Mouse (Mus musculus): ENCODE measurements around the gene Sdhb.

The Sdhb gene

DNA sequence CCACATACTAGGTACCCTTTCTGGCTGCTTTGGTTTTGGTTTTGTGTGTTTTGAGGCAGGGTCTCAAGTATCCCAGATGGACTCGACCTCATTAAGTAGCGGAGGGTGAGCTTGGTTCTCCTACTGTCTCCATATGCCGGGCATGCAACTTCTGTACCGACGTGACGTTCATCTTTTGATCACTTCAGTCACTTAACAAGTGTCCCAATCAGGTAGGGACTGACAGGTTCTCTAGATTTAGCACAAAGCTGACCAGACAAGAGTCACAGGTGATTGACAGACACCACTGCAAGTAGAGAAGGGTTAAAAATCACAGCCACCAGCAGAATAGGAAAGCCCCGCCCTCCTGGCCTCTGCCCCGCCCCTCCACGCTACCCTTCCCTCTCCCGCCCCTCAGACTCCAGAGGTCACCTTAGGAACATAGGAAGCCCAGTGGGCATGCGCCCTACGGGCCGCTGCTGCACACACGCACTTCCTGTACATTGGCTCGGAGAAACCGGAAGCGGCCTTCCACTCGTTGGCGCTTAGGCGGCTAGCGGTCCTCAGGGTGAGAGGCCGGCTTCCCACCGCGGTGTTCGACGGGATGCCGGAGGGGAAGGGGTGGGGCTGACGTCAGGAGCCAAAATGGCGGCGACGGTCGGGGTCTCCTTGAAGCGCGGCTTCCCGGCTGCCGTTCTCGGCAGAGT is at the start of gene Sdhb:
Gene Sdhb, plus strand, starts transcription at position 423 of the 686 bp plus-strand sequence.
- peak; percentile 96 for DNase-seq (ENCODE audit: low spot score)

DNA sequence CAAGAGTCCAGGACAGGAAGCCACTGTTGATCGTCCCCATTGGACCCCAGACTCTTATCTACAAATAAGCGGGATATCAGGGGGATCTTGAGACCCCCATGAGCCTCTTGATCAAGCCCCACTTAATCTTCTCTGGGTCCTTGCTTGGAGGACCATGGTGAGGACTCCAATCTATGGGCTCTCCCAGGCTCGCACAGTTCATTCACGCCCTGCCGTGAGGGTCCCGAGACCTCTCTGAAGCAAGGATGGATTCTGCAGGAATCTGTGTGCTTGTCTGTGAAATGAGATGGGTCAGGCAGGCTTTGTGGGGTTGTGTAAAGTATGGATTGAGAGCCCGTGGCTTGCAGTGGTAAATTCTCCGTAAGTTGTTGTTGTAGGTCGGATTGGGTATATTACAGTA is 49.6 kb upstream of the Sdhb start:
- DNase-seq (ENCODE audit: low spot score), result no peak

DNA sequence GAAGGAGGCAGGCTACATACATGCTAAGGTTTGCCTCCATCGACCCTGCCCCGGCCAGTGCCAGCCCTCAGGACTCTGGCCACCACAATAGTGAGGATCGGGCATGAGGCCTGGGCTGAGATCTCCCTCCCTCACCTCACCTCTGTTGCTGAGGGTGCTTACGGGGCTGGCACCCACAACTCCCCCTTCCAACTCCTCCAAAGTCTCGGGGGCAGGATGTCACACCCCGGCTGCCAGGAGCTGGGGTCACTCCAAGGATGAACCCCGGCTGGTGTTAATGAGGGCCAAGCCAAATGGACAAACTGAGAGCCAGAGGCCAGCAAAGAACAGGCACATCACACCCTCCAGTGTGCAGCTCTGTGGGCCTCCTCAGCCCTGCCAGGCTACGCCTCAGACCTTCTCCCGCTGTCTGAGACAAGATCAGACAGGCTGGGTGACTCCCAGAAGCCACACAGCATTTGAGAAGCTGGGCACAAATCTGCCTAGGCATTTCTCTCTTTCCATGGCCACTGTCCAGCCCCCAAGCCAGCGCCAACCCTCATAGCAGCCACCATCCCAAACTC is 48.7 kb upstream of the Sdhb start:
- DNase-seq (ENCODE audit: low spot score), result no peak

DNA sequence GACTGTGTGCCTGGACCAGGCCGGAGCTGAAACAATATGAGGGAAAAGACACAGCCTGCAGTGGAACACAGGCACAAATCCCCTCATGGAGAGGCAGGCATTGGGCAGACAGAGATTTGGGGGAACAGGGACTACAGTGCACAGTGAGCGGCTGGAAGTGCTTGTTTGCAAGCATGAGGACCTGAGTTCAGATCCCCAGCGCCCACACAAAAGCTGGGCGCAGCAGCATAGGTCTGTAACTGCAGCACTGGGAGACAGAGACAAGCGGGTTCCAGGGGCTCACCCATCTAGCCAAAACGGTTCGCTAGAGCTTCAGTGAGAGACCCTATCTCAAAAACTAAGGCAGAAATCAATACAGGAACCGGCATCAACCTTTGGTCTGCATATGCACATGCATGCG is 47.4 kb upstream of the Sdhb start:
- no peak for DNase-seq (ENCODE audit: low spot score)

DNA sequence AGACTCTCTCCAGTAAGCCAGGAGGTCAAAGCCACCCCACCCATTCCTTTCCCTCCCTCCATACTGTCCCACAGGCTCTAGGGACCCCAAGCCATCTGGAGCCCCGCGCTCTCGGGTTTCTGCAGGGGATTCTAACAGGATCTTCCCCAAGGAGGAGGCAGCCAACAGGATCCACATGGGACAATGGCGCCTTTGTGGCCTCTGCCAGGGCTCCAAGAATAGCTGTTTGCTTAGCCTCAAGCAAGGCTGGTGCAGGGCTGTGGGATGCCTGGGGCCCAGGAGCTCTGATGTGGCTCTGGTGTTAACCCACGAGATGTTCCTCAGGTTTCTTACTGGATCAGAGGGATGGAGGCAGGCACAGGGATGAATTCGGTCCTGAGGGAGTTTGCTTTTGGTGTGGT is 46.3 kb upstream of the Sdhb start:
- no peak for DNase-seq (ENCODE audit: low spot score)

DNA sequence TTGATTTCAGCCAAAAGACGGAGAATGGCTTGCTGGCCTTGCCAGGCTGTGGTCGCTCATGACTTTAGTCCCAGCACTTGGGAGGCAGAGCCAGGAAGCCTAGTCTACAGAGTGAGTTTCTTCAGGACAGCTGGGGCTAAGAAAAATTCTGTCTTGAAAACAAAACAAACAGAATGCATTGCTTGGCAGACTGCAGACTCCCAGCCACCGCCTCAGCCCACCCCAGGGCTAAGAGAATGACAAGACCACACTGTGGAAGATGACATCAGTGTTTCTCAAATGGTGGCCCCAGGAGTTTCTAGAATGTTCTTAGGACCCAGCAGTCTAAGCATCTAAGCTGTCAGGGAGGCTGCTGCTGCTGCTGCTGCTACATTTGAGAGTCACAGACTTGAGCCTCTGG is 45.8 kb upstream of the Sdhb start:
- no peak for DNase-seq (ENCODE audit: low spot score)

DNA sequence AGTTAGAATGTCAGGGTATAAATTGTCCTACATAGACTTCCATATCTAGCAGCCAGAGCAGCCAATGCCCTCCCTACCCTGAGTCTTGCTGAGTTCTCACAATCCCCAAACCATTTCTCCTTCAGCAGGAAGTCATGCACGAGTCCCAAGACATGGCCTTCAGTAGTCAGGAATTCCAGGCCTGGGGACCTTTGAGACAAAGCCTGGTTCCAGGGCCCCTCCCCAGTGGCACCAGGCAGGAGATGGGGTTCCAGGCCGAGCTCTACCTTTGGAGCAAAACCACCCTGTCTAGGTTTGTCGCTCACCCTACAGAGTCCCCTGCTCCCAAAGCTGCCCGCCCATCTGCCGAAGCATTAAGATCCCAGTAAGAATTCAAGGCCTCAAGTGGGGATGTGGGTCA is 44.7 kb upstream of the Sdhb start:
- DNase-seq (ENCODE audit: low spot score), result no peak

DNA sequence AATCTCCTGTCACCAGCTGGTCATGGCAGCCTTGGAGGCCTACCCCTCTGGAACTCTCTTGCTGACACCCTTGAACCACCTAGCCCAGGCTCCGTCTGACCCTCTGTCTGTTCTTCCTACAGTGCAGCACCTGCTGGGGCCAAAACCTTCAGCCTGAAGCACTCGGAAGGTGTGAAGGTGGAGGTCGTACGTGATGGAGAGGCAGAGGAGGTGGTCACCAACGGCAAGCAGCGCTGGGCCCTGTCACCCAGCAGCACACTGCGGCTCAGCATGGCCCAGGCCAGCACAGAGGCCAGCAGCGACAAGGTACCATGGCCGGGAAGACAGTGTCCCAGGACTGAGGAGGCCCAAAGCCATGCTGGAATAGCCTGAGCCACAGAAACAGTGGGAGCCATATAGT is 43.6 kb upstream of the Sdhb start:
- DNase-seq (ENCODE audit: low spot score), result no peak

DNA sequence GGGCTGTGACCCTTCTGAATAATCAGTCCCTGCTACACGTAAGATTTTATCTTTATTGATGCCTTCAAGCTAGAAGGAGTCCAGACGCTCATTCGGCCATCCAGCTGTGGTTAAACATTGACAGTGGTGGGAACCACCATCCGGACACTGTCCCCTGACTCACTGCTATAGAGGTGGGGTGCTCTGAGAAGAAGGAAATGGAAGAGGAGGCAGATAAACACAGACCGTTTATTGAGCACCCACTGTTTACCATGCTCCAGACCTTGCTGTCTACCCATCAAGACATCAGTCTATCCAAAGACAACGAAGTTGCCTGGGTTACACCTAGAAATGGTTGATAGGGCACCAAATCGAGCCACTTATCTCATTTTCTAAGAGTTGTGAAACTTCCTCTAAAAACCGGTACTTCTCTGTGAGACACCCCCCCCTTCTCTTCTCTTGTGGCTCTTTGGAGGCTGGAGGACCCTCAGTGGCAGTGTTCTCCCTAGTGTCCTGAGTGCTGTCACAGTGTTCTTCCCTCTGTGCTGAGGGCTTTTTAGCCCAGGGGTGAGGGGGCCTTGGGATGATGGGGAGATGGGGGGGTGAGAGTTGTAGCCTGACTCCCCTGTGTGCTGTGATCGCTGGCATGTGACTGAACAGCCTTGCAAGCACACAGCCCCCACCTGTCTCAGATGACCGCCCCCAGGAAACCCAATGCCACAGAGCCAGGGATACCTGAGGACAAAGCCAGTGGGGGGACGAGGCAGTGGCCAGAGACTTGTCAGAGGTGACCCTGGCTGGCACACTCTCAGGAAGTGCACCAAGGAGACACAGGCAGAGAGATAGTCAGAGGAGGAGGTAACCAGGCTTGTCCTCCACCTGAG is 40.8 kb upstream of the Sdhb start:
- no peak for DNase-seq (ENCODE audit: low spot score)

DNA sequence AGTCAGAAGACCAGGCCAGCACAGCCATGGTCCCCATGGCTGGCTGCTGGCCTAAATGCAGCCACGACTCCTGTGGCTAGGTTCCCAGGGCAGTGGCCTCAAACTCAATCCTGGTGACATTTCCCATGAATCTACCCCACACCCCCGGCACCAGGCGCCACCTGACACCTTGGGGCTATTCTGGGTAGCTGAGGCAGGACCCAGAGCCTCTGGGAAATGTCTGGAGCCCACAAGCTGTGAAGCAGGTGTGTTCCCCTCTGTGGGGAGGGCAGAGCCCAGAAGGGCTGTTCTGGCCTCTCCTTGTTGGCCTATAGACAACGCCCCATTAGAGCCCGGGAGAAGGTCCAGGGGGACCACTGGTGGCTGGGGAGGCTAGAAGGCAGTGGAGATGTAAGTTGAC is 38.5 kb upstream of the Sdhb start:
- DNase-seq (ENCODE audit: low spot score), result no peak

DNA sequence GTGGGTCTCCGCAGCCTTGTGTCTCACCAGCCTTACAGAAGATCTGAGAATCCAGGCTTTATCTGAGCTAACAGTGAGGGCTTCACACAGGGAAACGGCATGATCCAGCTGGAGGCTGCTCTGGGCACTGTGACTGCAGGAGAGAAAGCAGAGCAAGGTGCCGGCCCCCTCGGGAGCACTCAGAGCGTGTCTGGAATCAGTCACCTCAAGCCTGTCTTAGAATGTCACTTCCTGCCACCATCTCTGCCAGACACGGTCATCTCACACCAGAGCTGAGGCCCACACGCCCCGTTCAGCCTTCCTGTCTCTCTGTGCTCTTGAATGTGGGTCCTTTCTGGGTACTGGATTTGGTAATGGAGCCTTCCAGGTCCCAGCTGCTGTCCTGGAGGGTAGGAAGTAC is 35.4 kb upstream of the Sdhb start:
- no peak for DNase-seq (ENCODE audit: low spot score)

DNA sequence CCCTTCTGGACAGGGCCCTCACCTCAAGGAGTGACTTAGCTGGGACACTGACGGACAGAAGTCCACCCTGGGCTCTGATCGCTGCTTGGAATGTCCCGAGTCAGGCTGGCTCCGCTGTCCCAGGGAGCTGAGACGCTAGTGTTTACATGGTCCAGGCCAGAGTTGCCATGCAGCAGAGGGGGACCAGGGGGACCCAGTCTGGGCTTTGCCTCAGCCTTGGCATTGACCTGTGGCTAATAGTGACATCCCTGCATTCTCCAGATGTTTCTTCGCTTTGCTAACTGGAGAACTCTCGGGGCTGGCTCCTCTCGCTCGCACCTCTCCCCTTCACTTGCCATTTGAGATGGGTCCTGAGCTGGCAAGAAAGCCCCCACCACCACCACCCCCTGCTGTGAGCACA is 32.7 kb upstream of the Sdhb start:
- DNase-seq (ENCODE audit: low spot score), result no peak

DNA sequence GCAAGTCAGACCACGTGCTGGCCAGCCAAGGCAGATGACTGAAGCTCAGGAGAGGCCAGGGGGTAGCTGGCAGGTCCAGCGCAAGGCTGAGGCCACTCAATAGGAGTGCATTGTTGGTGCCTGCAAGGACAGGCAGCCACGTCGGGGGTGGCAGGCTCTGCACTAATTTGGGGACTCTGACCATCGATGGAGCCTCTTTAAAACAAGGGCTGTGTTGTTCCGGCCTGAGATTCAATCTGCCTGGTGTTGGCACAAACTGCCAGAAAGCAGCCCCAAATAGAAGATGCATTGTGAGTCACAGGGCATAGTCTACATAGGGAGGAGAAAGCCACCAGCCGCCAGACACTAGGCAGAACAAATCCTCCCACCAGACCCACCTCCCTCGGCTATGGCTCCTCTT is 31.3 kb upstream of the Sdhb start:
- peak; percentile 81 for DNase-seq (ENCODE audit: low spot score)

DNA sequence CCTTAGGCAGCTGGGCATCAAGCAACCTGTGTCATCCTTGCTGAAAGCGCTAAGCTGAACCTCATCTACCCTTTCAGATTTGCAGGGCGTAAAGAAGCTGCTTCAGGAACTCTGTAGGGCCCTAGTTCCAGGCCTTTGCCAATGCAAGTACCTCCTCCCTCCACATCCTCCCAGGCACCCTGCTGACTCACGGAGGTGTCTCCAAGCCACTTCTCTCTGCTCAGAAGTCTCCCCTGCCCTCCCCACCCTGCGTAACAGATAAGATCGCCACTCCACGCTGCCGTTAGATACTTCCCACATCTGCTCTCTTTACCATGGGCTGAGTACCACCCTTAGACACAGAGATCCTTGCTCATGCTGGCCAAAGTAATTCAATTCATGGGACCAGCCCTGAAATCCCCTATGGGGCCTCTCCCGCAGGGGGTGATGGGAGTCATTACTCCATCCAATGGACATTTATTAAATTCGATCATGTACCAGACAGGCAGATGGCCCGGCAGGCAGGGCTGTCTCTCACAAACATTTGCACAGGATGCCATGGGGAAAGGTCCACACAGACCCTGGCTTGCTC is 30.0 kb upstream of the Sdhb start:
- no peak for DNase-seq (ENCODE audit: low spot score)

DNA sequence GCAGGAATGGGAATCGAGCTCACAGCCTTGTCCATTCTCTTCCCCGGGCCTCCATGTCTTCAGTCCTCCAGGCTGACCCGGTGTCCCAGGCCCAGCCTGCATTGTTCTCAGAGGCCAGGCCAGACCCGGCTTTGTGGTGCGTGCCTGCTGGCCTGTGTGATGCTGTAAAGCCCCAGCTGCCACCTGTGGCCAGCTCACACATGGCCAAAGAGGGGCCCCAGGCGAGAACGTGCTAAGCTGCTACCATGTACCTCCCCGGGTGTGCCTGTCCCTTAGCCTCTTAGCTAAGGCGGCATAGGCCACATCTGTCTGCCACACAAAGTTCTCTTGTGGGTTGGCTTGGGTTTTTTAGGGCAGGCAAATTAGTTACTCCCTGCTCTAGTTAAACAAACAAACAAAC is 25.4 kb upstream of the Sdhb start:
- no peak for DNase-seq (ENCODE audit: low spot score)

DNA sequence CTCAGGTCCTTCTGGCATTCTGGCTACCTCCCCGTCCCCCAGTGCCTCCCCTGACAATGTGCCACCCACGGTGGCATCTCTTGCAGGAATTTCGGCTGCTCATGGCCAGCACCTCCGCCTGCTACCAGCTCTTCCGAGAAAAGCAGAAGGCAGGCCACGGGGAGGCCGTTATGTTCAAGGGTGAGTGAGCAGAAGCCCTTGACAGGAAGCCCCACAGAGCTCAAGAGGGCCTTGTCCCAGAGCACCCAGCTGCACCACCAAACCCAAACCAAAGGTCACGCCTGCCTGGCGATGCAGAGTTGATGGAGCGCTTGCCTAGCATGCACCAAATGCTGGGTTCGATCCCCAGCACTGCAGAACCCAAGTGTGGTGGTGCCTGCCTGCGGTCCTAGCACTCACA is 16.6 kb upstream of the Sdhb start:
- DNase-seq (ENCODE audit: low spot score), result no peak

DNA sequence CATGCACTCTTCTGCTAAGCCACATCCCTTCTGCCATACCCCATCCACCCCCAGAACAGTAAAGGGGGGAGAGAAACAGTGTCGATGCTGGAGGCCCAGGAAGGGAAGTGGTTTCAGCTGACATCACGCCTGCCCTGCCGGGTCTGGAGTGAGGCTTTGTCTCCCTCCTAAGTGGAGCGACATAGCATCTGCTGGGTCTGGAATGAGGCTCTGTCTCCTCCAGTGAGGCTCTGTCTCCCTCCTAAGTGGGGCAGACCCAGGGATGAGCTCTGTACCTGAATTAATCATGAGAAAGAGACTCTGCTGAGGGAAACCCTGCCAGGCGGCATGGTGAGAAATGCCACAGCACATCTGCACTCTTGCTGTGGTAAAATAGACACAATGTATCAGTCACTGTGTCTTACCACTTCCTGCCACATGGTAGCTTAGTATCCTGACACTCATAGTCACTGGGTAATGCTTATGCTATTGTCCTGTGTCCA is 16.0 kb upstream of the Sdhb start:
- no peak for DNase-seq (ENCODE audit: low spot score)

DNA sequence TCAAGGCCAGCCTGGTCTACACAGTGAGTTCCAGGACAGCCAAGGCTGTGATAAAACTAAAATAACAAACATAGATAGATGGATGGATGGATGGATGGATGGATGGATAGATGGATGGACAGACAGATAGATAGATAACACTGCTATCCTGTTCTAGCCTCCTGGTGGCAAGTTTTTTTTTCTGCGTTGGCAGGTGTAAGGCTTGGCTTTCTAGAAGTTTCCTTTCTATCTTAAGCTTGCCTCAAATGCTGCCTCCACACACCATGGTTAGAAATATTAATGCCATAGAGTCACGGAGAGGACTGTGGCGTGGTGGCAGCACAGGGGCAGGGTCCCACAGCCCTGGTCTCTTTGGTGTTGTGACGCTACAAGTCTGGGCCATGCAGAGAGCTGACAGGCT is 15.4 kb upstream of the Sdhb start:
- no peak for DNase-seq (ENCODE audit: low spot score)

DNA sequence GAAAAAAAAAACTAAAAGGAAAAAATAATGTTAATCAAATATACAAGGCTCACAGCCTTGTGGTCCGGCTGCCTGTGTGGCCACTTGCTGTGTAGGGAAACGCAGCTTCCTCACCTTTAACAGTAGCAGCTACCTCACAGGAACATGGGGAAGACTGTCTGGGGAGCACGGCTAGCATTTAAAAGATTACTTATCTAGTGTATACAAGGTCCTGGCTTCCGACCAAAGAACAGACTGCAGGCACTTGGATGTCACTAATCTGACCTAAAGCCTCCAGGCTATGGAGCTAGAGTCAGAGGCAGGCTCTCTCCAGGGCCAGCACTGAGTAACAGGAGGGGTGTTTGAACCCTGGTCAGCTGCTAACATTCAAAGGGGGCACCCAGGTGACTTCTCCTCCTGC is 15.0 kb upstream of the Sdhb start:
- no peak for DNase-seq (ENCODE audit: low spot score)

DNA sequence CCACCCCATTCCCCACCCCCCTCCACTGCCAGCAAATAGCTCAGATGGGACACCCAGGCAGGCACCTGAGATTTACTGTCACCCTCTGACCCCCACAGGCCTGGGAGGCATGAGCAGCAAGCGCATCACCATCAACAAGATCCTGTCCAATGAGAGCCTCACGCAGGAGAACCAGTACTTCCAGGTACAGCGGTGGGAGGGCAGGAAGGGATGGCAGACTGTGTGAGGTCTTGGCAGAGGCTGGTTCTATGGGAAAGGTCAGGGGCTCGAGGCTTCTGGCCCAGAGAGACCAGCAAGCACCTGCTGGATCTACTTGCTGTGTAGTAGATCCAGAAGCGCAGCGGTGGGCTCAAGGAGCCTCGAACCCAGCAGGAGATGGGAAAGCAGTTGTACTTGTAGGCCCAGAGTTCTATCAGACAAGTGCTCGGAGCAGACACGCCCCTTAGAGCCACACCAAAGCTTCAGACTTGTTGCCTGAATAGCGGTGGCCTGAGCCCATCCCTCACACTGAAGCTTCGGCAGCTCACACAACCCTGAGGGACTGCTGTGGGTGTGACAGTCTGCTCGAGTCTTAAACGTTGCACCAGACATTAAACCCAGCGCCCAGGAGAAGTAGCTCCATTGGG is 14.3 kb upstream of the Sdhb start:
- DNase-seq (ENCODE audit: low spot score), result no peak

DNA sequence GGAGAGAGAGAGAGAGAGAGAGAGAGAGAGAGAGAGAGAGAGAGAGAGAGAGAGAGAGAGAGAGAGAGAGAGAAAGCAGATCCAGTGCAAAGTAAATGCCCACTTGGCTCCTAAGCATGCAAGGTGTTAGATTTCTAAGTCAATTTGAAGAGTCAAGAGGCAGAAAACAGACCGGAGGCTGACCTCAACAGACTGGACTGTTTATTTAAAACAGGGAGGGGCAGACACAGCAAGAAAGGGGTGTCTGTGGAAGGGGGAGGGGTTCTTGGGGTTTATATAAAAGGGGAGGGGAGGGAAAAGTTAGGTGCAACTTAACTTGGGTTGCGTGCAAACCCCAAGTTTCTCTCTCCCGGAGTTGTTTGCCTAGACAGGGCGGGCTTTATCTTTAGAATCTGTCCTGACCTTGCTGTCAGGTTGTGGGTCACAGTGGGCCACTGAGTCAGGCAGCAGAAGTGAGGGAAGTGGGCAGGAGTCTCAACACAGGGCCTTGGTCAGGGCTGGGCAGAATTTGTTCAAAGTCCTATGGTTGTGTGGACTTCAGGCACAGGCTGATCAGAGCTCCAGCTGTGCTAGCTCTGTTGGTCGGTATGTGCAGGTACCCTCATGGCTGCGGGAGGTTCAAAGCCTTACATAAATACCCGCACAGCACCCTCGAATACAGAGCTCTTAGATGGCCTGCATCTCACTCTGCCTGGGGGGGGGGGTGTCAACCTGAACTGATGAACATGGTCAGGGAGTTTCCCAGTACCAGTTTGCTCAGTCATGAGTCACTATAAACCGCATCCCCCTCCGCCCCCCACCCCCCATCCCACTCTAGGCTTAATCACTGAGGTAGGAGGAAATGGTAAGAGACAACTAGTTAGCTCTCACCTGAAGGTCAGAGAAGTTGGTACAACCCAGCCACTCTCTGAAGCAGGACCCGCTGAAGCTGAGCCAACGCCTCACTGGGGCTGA is 13.2 kb upstream of the Sdhb start:
- DNase-seq (ENCODE audit: low spot score), result no peak

All from left cerebral cortex, adult 11 months (tissue).